Mouse (Mus musculus) neural tube, embryonic 14.5 days (tissue): ENCODE measurements around the gene Ddi2. TPM values are rescaled to one million over a fixed set of nuclear protein-coding genes. Genes with fewer than 3 reads are reported as not detected.

Experiments
- ATAC-seq: fragments of 200-750 bp; cut with Nextera tagmentation; 2 replicates; pipeline ENCODE4 v1.8.0; 2017; ENCODE audit warnings: low read depth, mild to moderate bottlenecking, moderate TSS enrichment, moderate library complexity
- H3K27ac ChIP-seq: fragments of 300-500 bp; sonication (generic); 2 replicates; pipeline ENCODE4 v1.5.1; 2014; ENCODE audit warnings: low read depth, mild to moderate bottlenecking, control low read depth, low read length, moderate library complexity, mixed read lengths
- H3K27me3 ChIP-seq: fragments of 300-500 bp; sonication (generic); 2 replicates; pipeline ENCODE4 v1.6.1; 2014; ENCODE audit warnings: low read length; ENCODE audit not compliant: control insufficient read depth, insufficient read depth
- H3K36me3 ChIP-seq: fragments of 300-500 bp; sonication (generic); 2 replicates; pipeline ENCODE4 v1.6.1; 2014; ENCODE audit warnings: low read length, mixed read lengths; ENCODE audit not compliant: control insufficient read depth, insufficient read depth
- H3K4me1 ChIP-seq: fragments of 300-500 bp; sonication (generic); 2 replicates; pipeline ENCODE4 v1.6.1; 2014; ENCODE audit warnings: low read length; ENCODE audit not compliant: control insufficient read depth, insufficient read depth
- H3K4me2 ChIP-seq: fragments of 300-500 bp; sonication (generic); 2 replicates; pipeline ENCODE4 v1.6.1; 2014; ENCODE audit warnings: mild to moderate bottlenecking, low read depth, low read length, control low read depth
- H3K4me3 ChIP-seq: fragments of 300-500 bp; sonication (generic); 2 replicates; pipeline ENCODE4 v1.5.1; 2014; ENCODE audit warnings: low read depth, low read length, control low read depth, mixed read lengths
- H3K9ac ChIP-seq: fragments of 300-500 bp; sonication (generic); replicated peaks from 2 replicates; pipeline ENCODE4 v1.6.1; 2014; ENCODE audit warnings: low read depth, mild to moderate bottlenecking, control low read depth, low read length, mixed read lengths
- H3K9me3 ChIP-seq: fragments of 300-500 bp; sonication (generic); 2 replicates; pipeline ENCODE4 v1.6.1; 2016; ENCODE audit warnings: low read length; ENCODE audit not compliant: control insufficient read depth
- WGBS: fragments of 180-500 bp; shearing (Covaris S2); extraction: QIAGEN DNeasy Blood & Tissue Kit; methylation state at CpG from one replicate; pipeline ENCODE4 v1.1.7; 2014; 5-methylcytosine and 5-hydroxymethylcytosine counted together
- polyA plus RNA-seq: library from polyadenylated mRNA; unstranded; fragments of >200 nt; fragmentation: Nextera tagmentation; extraction: Ambion mirVana; gene quantifications from 2 replicates; pipeline ENCODE4 v1.2.1, GENCODE M21; 2014

Ddi2 gene
- polyA plus RNA-seq, 1 experiment from 2014 or later, result 11.5 TPM

DNA sequence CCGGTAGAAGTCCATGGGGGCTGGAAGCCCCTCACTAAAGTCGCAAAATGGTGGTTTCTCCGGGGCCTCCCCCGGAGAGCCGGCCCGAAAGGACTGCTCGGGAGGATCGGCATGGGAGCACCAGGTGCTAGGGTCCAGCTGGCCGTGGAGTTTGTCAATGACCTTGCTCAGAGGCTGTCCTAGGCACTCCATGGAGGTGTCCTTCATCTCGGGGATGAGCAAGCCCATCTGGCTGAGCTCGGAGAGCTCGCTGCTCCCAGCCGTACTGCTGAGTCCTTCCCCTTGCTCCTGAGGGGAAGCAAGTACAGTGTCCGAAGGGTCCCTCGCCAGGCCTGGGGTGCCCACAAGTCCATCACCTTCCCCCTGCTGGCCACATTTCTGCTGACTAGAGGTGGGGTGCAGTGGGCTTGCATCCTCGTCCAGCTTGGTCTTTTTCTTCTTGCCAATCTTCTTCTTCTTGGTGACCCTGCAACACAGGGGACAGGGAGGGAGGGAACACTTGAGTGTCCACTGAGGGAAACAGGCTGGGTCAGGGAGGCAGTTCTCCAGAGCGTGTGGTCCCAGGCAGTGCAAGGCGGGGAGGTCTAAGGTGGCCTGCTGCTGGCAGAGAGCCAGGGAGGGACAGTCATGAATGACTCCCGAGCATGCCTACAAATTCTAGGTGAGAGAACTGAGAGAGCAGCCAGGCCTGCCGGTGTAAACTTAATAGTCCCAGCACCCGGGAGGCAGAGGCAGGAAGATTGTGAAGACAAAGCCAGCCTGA lies 90.9 kb downstream of the Ddi2 start:
- 91% methylated on average over 21 of the region's 21 CpGs for WGBS
- no peaks in the 10 kb centered on the region for H3K4me1 ChIP-seq
- no peak overlapping the region for H3K4me3 ChIP-seq
- H3K36me3 ChIP-seq, result peaks cover 69% of the 10 kb centered on the region
- ATAC-seq, result no peak
- H3K9ac ChIP-seq, result no peak overlapping the region
- H3K27me3 ChIP-seq, result no peaks in the 10 kb centered on the region
- H3K9me3 ChIP-seq, result no peaks in the 10 kb centered on the region
- H3K4me2 ChIP-seq, result no peak overlapping the region
- no peak overlapping the region for H3K27ac ChIP-seq

- no peak overlapping the region for H3K27ac ChIP-seq
- no peak for ATAC-seq
- H3K4me1 ChIP-seq, result no peaks in the 10 kb centered on the region
- H3K27me3 ChIP-seq, result no peaks in the 10 kb centered on the region
- 97% methylated on average over 20 of the region's 20 CpGs for WGBS
- no peak overlapping the region for H3K4me2 ChIP-seq
- H3K9ac ChIP-seq, result no peak overlapping the region
- no peaks in the 10 kb centered on the region for H3K9me3 ChIP-seq
- peaks cover 64% of the 10 kb centered on the region for H3K36me3 ChIP-seq
- no peak overlapping the region for H3K4me3 ChIP-seq
These were observed 92.0 kb downstream of the Ddi2 start for GRCm38 (mm10) chr4:141631250-141631649.

DNA sequence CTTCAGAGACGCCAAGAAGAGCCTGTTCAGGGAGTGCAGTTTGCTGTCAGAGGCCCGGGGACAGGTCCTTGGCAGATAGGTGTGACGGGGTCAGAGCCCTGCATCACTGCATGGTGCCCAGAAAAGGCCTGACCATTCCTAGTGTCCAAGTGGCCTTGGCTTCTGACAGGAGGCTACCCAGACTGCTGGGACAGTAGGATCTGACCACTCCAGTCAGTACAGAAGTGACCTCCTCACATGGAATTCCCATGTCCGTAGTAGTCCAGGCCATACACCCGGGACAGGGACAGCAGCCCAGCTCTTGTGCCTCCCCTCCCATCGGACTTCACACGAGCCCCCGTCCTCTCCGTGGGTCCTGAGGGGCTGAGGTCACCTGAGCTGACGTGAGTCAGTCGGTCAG lies 93.2 kb downstream of the Ddi2 start:
- peaks cover 66% of the 10 kb centered on the region for H3K36me3 ChIP-seq
- H3K9me3 ChIP-seq, result no peaks in the 10 kb centered on the region
- no peaks in the 10 kb centered on the region for H3K27me3 ChIP-seq
- no peaks in the 10 kb centered on the region for H3K4me1 ChIP-seq
- H3K4me3 ChIP-seq, result no peak overlapping the region
- no peak overlapping the region for H3K4me2 ChIP-seq
- no peak overlapping the region for H3K27ac ChIP-seq
- no peak for ATAC-seq
- no peak overlapping the region for H3K9ac ChIP-seq
- 97% methylated on average over 11 of the region's 11 CpGs for WGBS

DNA sequence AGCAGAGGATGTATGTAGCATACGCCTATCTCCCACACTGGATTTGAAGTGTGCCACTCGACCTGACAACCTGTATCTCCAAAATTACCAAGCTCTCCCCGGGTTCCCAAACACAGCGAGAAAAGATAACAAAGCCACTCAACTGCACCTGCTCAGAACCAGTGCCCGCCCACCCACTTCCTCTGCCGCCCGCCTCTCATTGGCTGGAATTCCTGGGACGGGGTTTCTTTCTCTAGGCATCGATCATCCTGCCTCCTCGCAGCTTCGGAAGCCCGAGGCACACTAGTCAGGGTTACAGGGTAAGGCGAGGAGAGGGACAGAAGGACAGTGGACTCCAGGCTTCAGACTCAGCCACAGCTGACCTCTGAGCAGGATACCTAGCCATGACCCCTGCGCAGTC lies 94.6 kb downstream of the Ddi2 start:
- H3K4me1 ChIP-seq, result no peaks in the 10 kb centered on the region
- H3K4me2 ChIP-seq, result no peak overlapping the region
- no peak overlapping the region for H3K9ac ChIP-seq
- no peak for ATAC-seq
- H3K27ac ChIP-seq, result no peak overlapping the region
- 80% methylated on average over 14 of the region's 14 CpGs for WGBS
- H3K27me3 ChIP-seq, result no peaks in the 10 kb centered on the region
- peaks cover 59% of the 10 kb centered on the region for H3K36me3 ChIP-seq
- no peak overlapping the region for H3K4me3 ChIP-seq
- H3K9me3 ChIP-seq, result no peaks in the 10 kb centered on the region

Other genes with a start within 250 kb of the Ddi2 start
- gene Spen, start 184.8 kb downstream of the Ddi2 start, polyA plus RNA-seq, result 21.7 and 23.9 TPM in 2 replicates
- 29.1 and 32.9 TPM in 2 replicates for gene Fblim1, start 117.3 kb downstream of the Ddi2 start, polyA plus RNA-seq
- gene Tmem82, start 104.8 kb downstream of the Ddi2 start, polyA plus RNA-seq, result 0.12 and 0.26 TPM in 2 replicates
- gene Slc25a34, start 99.6 kb downstream of the Ddi2 start, polyA plus RNA-seq, result not detected in 2 replicates
- gene Plekhm2, start 58.5 kb downstream of the Ddi2 start, polyA plus RNA-seq, result 5.3 and 6.5 TPM in 2 replicates
- 0.82 and 0.83 TPM in 2 replicates for gene Rsc1a1, start 37.8 kb downstream of the Ddi2 start, polyA plus RNA-seq
- not detected in 2 replicates for gene Agmat, start 23.3 kb upstream of the Ddi2 start, polyA plus RNA-seq
- 5.8 and 6.4 TPM in 2 replicates for gene Dnajc16, start 67.5 kb upstream of the Ddi2 start, polyA plus RNA-seq
- 17.3 and 18.2 TPM in 2 replicates for gene Casp9, start 70.2 kb upstream of the Ddi2 start, polyA plus RNA-seq
- gene Cela2a, start 102.7 kb upstream of the Ddi2 start, polyA plus RNA-seq, result not detected in 2 replicates
- gene Ctrc, start 122.9 kb upstream of the Ddi2 start, polyA plus RNA-seq, result not detected in 2 replicates
- gene Efhd2, start 151.5 kb upstream of the Ddi2 start, polyA plus RNA-seq, result 33.2 and 36.3 TPM in 2 replicates